Mouse (Mus musculus): ENCODE results near the gene Tmem246. TPM values are rescaled to one million over a fixed set of nuclear protein-coding genes. Genes with fewer than 3 reads are reported as not detected.
"Not testable (repeated sequence)": the region's sequence is repeated elsewhere in the genome, so short reads cannot be mapped to it uniquely, and the experiment has no call there.

The Tmem246 gene
- polyA plus RNA-seq, 1 experiment from 2014 or later, result 62.6 TPM

- Histone ChIP-seq H3K36me3 (ENCODE audit: control insufficient read depth, insufficient read depth, low read length) (no peaks in the 10 kb centered on the region), H3K9me3 (ENCODE audit: control insufficient read depth, low read length) (no peaks in the 10 kb centered on the region), H3K27me3 (ENCODE audit: control insufficient read depth, insufficient read depth, low read length) (no peaks in the 10 kb centered on the region), H3K9ac (ENCODE audit: low read length) (no peak overlapping the region), H3K4me1 (replicated peaks; ENCODE audit: control insufficient read depth, insufficient read depth) (no peaks in the 10 kb centered on the region), H3K4me2 (replicated peaks; ENCODE audit: low read depth) (no peak overlapping the region), H3K4me3 (ENCODE audit: low read depth, low read length) (no peak overlapping the region), H3K27ac (replicated peaks) (no peak overlapping the region)
- no peak for ATAC-seq (ENCODE audit: low FRiP score, low TSS enrichment)
- WGBS, result 76% methylated on average over 5 of the region's 5 CpGs
- TF ChIP-seq CTCF (IDR thresholded peaks at IDR 0.05; ENCODE audit: low read depth), result no peak
- TF ChIP-seq EP300 (optimal IDR thresholded peaks at IDR 0.05), result no peak
- no peak for DNase-seq (ENCODE audit: low spot score)
Measured at GRCm38 (mm10) chr4:49628941-49629340, 31.3 kb upstream of the Tmem246 start.

GRCm38 (mm10) chr4:49626973-49627372 lies 29.3 kb upstream of the Tmem246 start:
- Histone ChIP-seq H3K27me3 (ENCODE audit: control insufficient read depth, insufficient read depth, low read length) (no peaks in the 10 kb centered on the region), H3K9me3 (ENCODE audit: control insufficient read depth, low read length) (no peaks in the 10 kb centered on the region), H3K4me2 (replicated peaks; ENCODE audit: low read depth) (no peak overlapping the region), H3K4me1 (replicated peaks; ENCODE audit: control insufficient read depth, insufficient read depth) (no peaks in the 10 kb centered on the region), H3K36me3 (ENCODE audit: control insufficient read depth, insufficient read depth, low read length) (no peaks in the 10 kb centered on the region), H3K9ac (ENCODE audit: low read length) (no peak overlapping the region), H3K4me3 (ENCODE audit: low read depth, low read length) (no peak overlapping the region), H3K27ac (replicated peaks) (no peak overlapping the region)
- WGBS, result under 1% methylated on average over 3 of the region's 3 CpGs
- TF ChIP-seq CTCF (IDR thresholded peaks at IDR 0.05; ENCODE audit: low read depth) (peak; percentile 89), EP300 (optimal IDR thresholded peaks at IDR 0.05) (no peak)
- DNase-seq (ENCODE audit: low spot score), result peak; percentile 81
- ATAC-seq (ENCODE audit: low FRiP score, low TSS enrichment), result no peak

- H3K4me1 ChIP-seq (replicated peaks; ENCODE audit: control insufficient read depth, insufficient read depth); H3K4me2 ChIP-seq (replicated peaks; ENCODE audit: low read depth); H3K9me3 ChIP-seq (ENCODE audit: control insufficient read depth, low read length); H3K9ac ChIP-seq (ENCODE audit: low read length); ATAC-seq (ENCODE audit: low FRiP score, low TSS enrichment); H3K36me3 ChIP-seq (ENCODE audit: control insufficient read depth, insufficient read depth, low read length); DNase-seq (ENCODE audit: low spot score); H3K4me3 ChIP-seq (ENCODE audit: low read depth, low read length); H3K27ac ChIP-seq (replicated peaks); H3K27me3 ChIP-seq (ENCODE audit: control insufficient read depth, insufficient read depth, low read length): not testable (repeated sequence)
- WGBS, result 71% methylated on average over 4 of the region's 4 CpGs
Measured at GRCm38 (mm10) chr4:49624969-49625368, 27.3 kb upstream of the Tmem246 start.

GRCm38 (mm10) chr4:49623916-49624315 lies 26.2 kb upstream of the Tmem246 start:
- Histone ChIP-seq H3K27ac (replicated peaks) (no peak overlapping the region), H3K4me3 (ENCODE audit: low read depth, low read length) (no peak overlapping the region), H3K9ac (ENCODE audit: low read length) (no peak overlapping the region), H3K4me2 (replicated peaks; ENCODE audit: low read depth) (no peak overlapping the region), H3K27me3 (ENCODE audit: control insufficient read depth, insufficient read depth, low read length) (no peaks in the 10 kb centered on the region), H3K9me3 (ENCODE audit: control insufficient read depth, low read length) (no peaks in the 10 kb centered on the region), H3K36me3 (ENCODE audit: control insufficient read depth, insufficient read depth, low read length) (no peaks in the 10 kb centered on the region), H3K4me1 (replicated peaks; ENCODE audit: control insufficient read depth, insufficient read depth) (no peaks in the 10 kb centered on the region)
- TF ChIP-seq EP300 (optimal IDR thresholded peaks at IDR 0.05), result no peak
- TF ChIP-seq CTCF (IDR thresholded peaks at IDR 0.05; ENCODE audit: low read depth), result no peak
- whole genome bisulfite sequencing, result 76% methylated on average over 4 of the region's 4 CpGs
- DNase-seq (ENCODE audit: low spot score), result no peak
- ATAC-seq (ENCODE audit: low FRiP score, low TSS enrichment), result no peak

GRCm38 (mm10) chr4:49622272-49622671 lies 24.6 kb upstream of the Tmem246 start:
- H3K27me3 ChIP-seq (ENCODE audit: control insufficient read depth, insufficient read depth, low read length), result no peaks in the 10 kb centered on the region
- no peak overlapping the region for H3K27ac ChIP-seq (replicated peaks)
- H3K36me3 ChIP-seq (ENCODE audit: control insufficient read depth, insufficient read depth, low read length), result no peaks in the 10 kb centered on the region
- no peak overlapping the region for H3K4me3 ChIP-seq (ENCODE audit: low read depth, low read length)
- no peak overlapping the region for H3K9ac ChIP-seq (ENCODE audit: low read length)
- 33% methylated on average over 2 of the region's 2 CpGs for WGBS
- DNase-seq (ENCODE audit: low spot score) (no peak), ATAC-seq (ENCODE audit: low FRiP score, low TSS enrichment) (peak; percentile 74; the same call in 1 of the 2 replicates)
- TF ChIP-seq EP300 (optimal IDR thresholded peaks at IDR 0.05), result no peak
- no peak for TF ChIP-seq CTCF (IDR thresholded peaks at IDR 0.05; ENCODE audit: low read depth)
- no peak overlapping the region for H3K4me2 ChIP-seq (replicated peaks; ENCODE audit: low read depth)
- no peaks in the 10 kb centered on the region for H3K9me3 ChIP-seq (ENCODE audit: control insufficient read depth, low read length)
- H3K4me1 ChIP-seq (replicated peaks; ENCODE audit: control insufficient read depth, insufficient read depth), result no peaks in the 10 kb centered on the region

- H3K4me2 ChIP-seq (replicated peaks; ENCODE audit: low read depth); H3K27me3 ChIP-seq (ENCODE audit: control insufficient read depth, insufficient read depth, low read length); H3K36me3 ChIP-seq (ENCODE audit: control insufficient read depth, insufficient read depth, low read length); H3K9me3 ChIP-seq (ENCODE audit: control insufficient read depth, low read length); H3K4me3 ChIP-seq (ENCODE audit: low read depth, low read length); H3K27ac ChIP-seq (replicated peaks); DNase-seq (ENCODE audit: low spot score); H3K9ac ChIP-seq (ENCODE audit: low read length); ATAC-seq (ENCODE audit: low FRiP score, low TSS enrichment); H3K4me1 ChIP-seq (replicated peaks; ENCODE audit: control insufficient read depth, insufficient read depth): not testable (repeated sequence)
- WGBS, result 89% methylated on average over 7 of the region's 7 CpGs
Measured at GRCm38 (mm10) chr4:49619861-49620260, 22.2 kb upstream of the Tmem246 start.
